Mouse (Mus musculus): ENCODE data around the gene Coq10b. TPM values are rescaled to one million over a fixed set of nuclear protein-coding genes. Genes with fewer than 3 reads are reported as not detected.
A peak's percentile ranks its signal among the peaks of the same experiment; 100 is the strongest.

Gene Coq10b
- polyA plus RNA-seq, 2 experiments, result 8.6 to 15.4 TPM

GRCm38 (mm10) chr1:55029446-55029845 lies 23.1 kb upstream of the Coq10b start:
- peak overlapping the region; percentile 80 for H3K4me2 ChIP-seq (ENCODE audit: low read depth)
- peak overlapping the region; percentile 28 to 33; a peak in 3 of 4 replicates for H3K4me3 ChIP-seq (ENCODE audit: insufficient read depth in 1 of 2, low read depth in 2 of 2, low read length in 2 of 2)

GRCm38 (mm10) chr1:55031026-55031779 lies 21.4 kb upstream of the Coq10b start:
- no peak overlapping the region for H3K27ac ChIP-seq
- no peaks in the 10 kb centered on the region for H3K27me3 ChIP-seq (ENCODE audit: control insufficient read depth, insufficient read depth, low read length)

More at GRCm38 (mm10) chr1:55029446-55029845, 23.1 kb upstream of the Coq10b start:
- TF ChIP-seq CTCF (IDR thresholded peaks at IDR 0.05; ENCODE audit: low read depth), result no peak
- no peak for TF ChIP-seq EP300 (IDR thresholded peaks at IDR 0.05; ENCODE audit: low read depth)
- peak overlapping the region; percentile 0; the same call in 1 of the 2 replicates for H3K27ac ChIP-seq
- H3K27me3 ChIP-seq (ENCODE audit: control insufficient read depth, insufficient read depth, low read length), result no peaks in the 10 kb centered on the region
- no peak for DNase-seq (ENCODE audit: low read depth in 3 of 3, low spot score in 3 of 3)
- no peak overlapping the region for H3K9ac ChIP-seq (replicated peaks)
- 40% methylated on average over 4 of the region's 4 CpGs for WGBS (ENCODE audit: insufficient replicate concordance)
- ATAC-seq (ENCODE audit: insufficient read depth), result no peak
- peaks cover 29 to 30% of the 10 kb centered on the region in 2 experiments for H3K4me1 ChIP-seq (replicated peaks; ENCODE audit: control insufficient read depth in 2 of 2, insufficient read depth in 2 of 2, low read length in 1 of 2)
- H3K36me3 ChIP-seq (replicated peaks; ENCODE audit: control insufficient read depth, insufficient read depth, low read depth), result no peaks in the 10 kb centered on the region
- no peaks in the 10 kb centered on the region for H3K9me3 ChIP-seq (ENCODE audit: control insufficient read depth, low read length)

GRCm38 (mm10) chr1:55039944-55040343 lies 12.6 kb upstream of the Coq10b start:
- Histone ChIP-seq H3K4me1 (replicated peaks; ENCODE audit: control insufficient read depth in 2 of 2, insufficient read depth in 2 of 2, low read length in 1 of 2) (no peaks in the 10 kb centered on the region; a peak in 1 of 4 replicates), H3K36me3 (replicated peaks; ENCODE audit: control insufficient read depth, insufficient read depth, low read depth) (no peaks in the 10 kb centered on the region), H3K27me3 (ENCODE audit: control insufficient read depth, insufficient read depth, low read length) (no peaks in the 10 kb centered on the region), H3K27ac (no peak overlapping the region), H3K9me3 (ENCODE audit: control insufficient read depth, low read length) (peaks cover 3% of the 10 kb centered on the region), H3K9ac (replicated peaks) (no peak overlapping the region), H3K4me2 (ENCODE audit: low read depth) (no peak overlapping the region), H3K4me3 (ENCODE audit: insufficient read depth in 1 of 2, low read depth in 2 of 2, low read length in 2 of 2) (no peak overlapping the region)
- DNase-seq (ENCODE audit: low read depth in 3 of 3, low spot score in 3 of 3), result no peak
- ATAC-seq (ENCODE audit: insufficient read depth), result no peak
- 63% methylated on average over 1 of the region's 1 CpGs for WGBS (ENCODE audit: insufficient replicate concordance)
- TF ChIP-seq CTCF (IDR thresholded peaks at IDR 0.05; ENCODE audit: low read depth) (no peak), EP300 (IDR thresholded peaks at IDR 0.05; ENCODE audit: low read depth) (no peak)

More at GRCm38 (mm10) chr1:55031026-55031779, 21.4 kb upstream of the Coq10b start:
- no peaks in the 10 kb centered on the region for H3K9me3 ChIP-seq (ENCODE audit: control insufficient read depth, low read length)
- DNase-seq (ENCODE audit: low read depth in 3 of 3, low spot score in 3 of 3) (peak in 1 of 3 experiments; percentile 43), ATAC-seq (ENCODE audit: insufficient read depth) (peak; percentile 27; the same call in 1 of the 2 replicates)
- peaks cover 20 to 23% of the 10 kb centered on the region in 2 experiments for H3K4me1 ChIP-seq (replicated peaks; ENCODE audit: control insufficient read depth in 2 of 2, insufficient read depth in 2 of 2, low read length in 1 of 2)
- no peak overlapping the region for H3K4me2 ChIP-seq (ENCODE audit: low read depth)
- TF ChIP-seq EP300 (IDR thresholded peaks at IDR 0.05; ENCODE audit: low read depth), result peak; percentile 55
- TF ChIP-seq CTCF (IDR thresholded peaks at IDR 0.05; ENCODE audit: low read depth), result no peak
- H3K4me3 ChIP-seq (ENCODE audit: insufficient read depth in 1 of 2, low read depth in 2 of 2, low read length in 2 of 2), result no peak overlapping the region
- H3K9ac ChIP-seq (replicated peaks), result no peak overlapping the region
- no peaks in the 10 kb centered on the region for H3K36me3 ChIP-seq (replicated peaks; ENCODE audit: control insufficient read depth, insufficient read depth, low read depth)

- Histone ChIP-seq H3K4me2 (ENCODE audit: low read depth) (no peak overlapping the region), H3K27me3 (ENCODE audit: control insufficient read depth, insufficient read depth, low read length) (no peaks in the 10 kb centered on the region), H3K4me1 (replicated peaks; ENCODE audit: control insufficient read depth in 2 of 2, insufficient read depth in 2 of 2, low read length in 1 of 2) (no peaks in the 10 kb centered on the region; a peak in 1 of 4 replicates), H3K9ac (replicated peaks) (no peak overlapping the region), H3K9me3 (ENCODE audit: control insufficient read depth, low read length) (peaks cover 3% of the 10 kb centered on the region), H3K4me3 (ENCODE audit: insufficient read depth in 1 of 2, low read depth in 2 of 2, low read length in 2 of 2) (no peak overlapping the region), H3K36me3 (replicated peaks; ENCODE audit: control insufficient read depth, insufficient read depth, low read depth) (no peaks in the 10 kb centered on the region), H3K27ac (no peak overlapping the region)
- DNase-seq (ENCODE audit: low read depth in 3 of 3, low spot score in 3 of 3) (no peak), ATAC-seq (ENCODE audit: insufficient read depth) (peak; percentile 70; the same call in 1 of the 2 replicates)
- no peak for TF ChIP-seq EP300 (IDR thresholded peaks at IDR 0.05; ENCODE audit: low read depth)
- TF ChIP-seq CTCF (IDR thresholded peaks at IDR 0.05; ENCODE audit: low read depth), result no peak
- WGBS (ENCODE audit: insufficient replicate concordance), result 79% methylated on average over 4 of the region's 4 CpGs
These were observed 10.9 kb upstream of the Coq10b start for GRCm38 (mm10) chr1:55041691-55042090.

GRCm38 (mm10) chr1:55042246-55042645 lies 10.3 kb upstream of the Coq10b start:
- no peak for DNase-seq (ENCODE audit: low read depth in 3 of 3, low spot score in 3 of 3)
- H3K4me2 ChIP-seq (ENCODE audit: low read depth), result no peak overlapping the region
- H3K27ac ChIP-seq, result no peak overlapping the region
- no peaks in the 10 kb centered on the region for H3K27me3 ChIP-seq (ENCODE audit: control insufficient read depth, insufficient read depth, low read length)
- 43% methylated on average over 1 of the region's 1 CpGs for WGBS (ENCODE audit: insufficient replicate concordance)
- peaks cover 3% of the 10 kb centered on the region for H3K9me3 ChIP-seq (ENCODE audit: control insufficient read depth, low read length)
- TF ChIP-seq EP300 (IDR thresholded peaks at IDR 0.05; ENCODE audit: low read depth) (no peak), CTCF (IDR thresholded peaks at IDR 0.05; ENCODE audit: low read depth) (peak; percentile 39; the same call in 1 of the 2 replicates)
- no peak for ATAC-seq (ENCODE audit: insufficient read depth)
- H3K4me1 ChIP-seq (replicated peaks; ENCODE audit: control insufficient read depth in 2 of 2, insufficient read depth in 2 of 2, low read length in 1 of 2), result no peaks in the 10 kb centered on the region; a peak in 1 of 4 replicates
- no peaks in the 10 kb centered on the region for H3K36me3 ChIP-seq (replicated peaks; ENCODE audit: control insufficient read depth, insufficient read depth, low read depth)
- no peak overlapping the region for H3K4me3 ChIP-seq (ENCODE audit: insufficient read depth in 1 of 2, low read depth in 2 of 2, low read length in 2 of 2)
- no peak overlapping the region for H3K9ac ChIP-seq (replicated peaks)
